Mouse (Mus musculus): Measurements from ENCODE around the gene Gm49510. TPM values are rescaled to one million over a fixed set of nuclear protein-coding genes. Genes with fewer than 3 reads are reported as not detected.
A peak's percentile ranks its signal among the peaks of the same experiment; 100 is the strongest.

Gm49510 gene
- total RNA-seq, 1 experiment from 2014 or later: not detected

- ATAC-seq (replicated peaks; ENCODE audit: low read depth, poor library complexity, severe bottlenecking): peak; percentile 82
These were observed 35.4 kb downstream of the Gm49510 start, which contains the start of gene Nol12 for GRCm38 (mm10) chr15:78934784-78935320. Gene Nol12 (plus strand): TSS chr15:78934933.

GRCm38 (mm10) chr15:78936403-78936802 is 36.9 kb downstream of the Gm49510 start:
- no peak for ATAC-seq (replicated peaks; ENCODE audit: low read depth, poor library complexity, severe bottlenecking)

GRCm38 (mm10) chr15:78937311-78937710 is 37.8 kb downstream of the Gm49510 start:
- no peak for ATAC-seq (replicated peaks; ENCODE audit: low read depth, poor library complexity, severe bottlenecking)

- no peak for ATAC-seq (replicated peaks; ENCODE audit: low read depth, poor library complexity, severe bottlenecking)
These were observed 38.5 kb downstream of the Gm49510 start for GRCm38 (mm10) chr15:78937963-78938362.

- no peak for ATAC-seq (replicated peaks; ENCODE audit: low read depth, poor library complexity, severe bottlenecking)
These were observed 40.9 kb downstream of the Gm49510 start for GRCm38 (mm10) chr15:78940325-78940724.

GRCm38 (mm10) chr15:78942663-78943062 is 43.2 kb downstream of the Gm49510 start:
- peak; percentile 64 for ATAC-seq (replicated peaks; ENCODE audit: low read depth, poor library complexity, severe bottlenecking)

GRCm38 (mm10) chr15:78946232-78946631 is 46.8 kb downstream of the Gm49510 start:
- ATAC-seq (replicated peaks; ENCODE audit: low read depth, poor library complexity, severe bottlenecking): no peak

- peak; percentile 94 for ATAC-seq (replicated peaks; ENCODE audit: low read depth, poor library complexity, severe bottlenecking)
These were observed 48.2 kb downstream of the Gm49510 start, which contains the start of gene Triobp for GRCm38 (mm10) chr15:78947657-78948056. Gene Triobp (plus strand): TSS chr15:78947724.

GRCm38 (mm10) chr15:78948152-78948725 is 48.8 kb downstream of the Gm49510 start:
- no peak for ATAC-seq (replicated peaks; ENCODE audit: low read depth, poor library complexity, severe bottlenecking)

- ATAC-seq (replicated peaks; ENCODE audit: low read depth, poor library complexity, severe bottlenecking): no peak
These were observed 49.4 kb downstream of the Gm49510 start for GRCm38 (mm10) chr15:78948883-78949282.

GRCm38 (mm10) chr15:78955663-78956062 is 56.2 kb downstream of the Gm49510 start:
- ATAC-seq (replicated peaks; ENCODE audit: low read depth, poor library complexity, severe bottlenecking): no peak

GRCm38 (mm10) chr15:78956351-78956750 is 56.9 kb downstream of the Gm49510 start:
- ATAC-seq (replicated peaks; ENCODE audit: low read depth, poor library complexity, severe bottlenecking): no peak

- ATAC-seq (replicated peaks; ENCODE audit: low read depth, poor library complexity, severe bottlenecking): no peak
These were observed 57.6 kb downstream of the Gm49510 start for GRCm38 (mm10) chr15:78957021-78957420.

GRCm38 (mm10) chr15:78959537-78959936 is 60.1 kb downstream of the Gm49510 start:
- no peak for ATAC-seq (replicated peaks; ENCODE audit: low read depth, poor library complexity, severe bottlenecking)

- no peak for ATAC-seq (replicated peaks; ENCODE audit: low read depth, poor library complexity, severe bottlenecking)
These were observed 60.6 kb downstream of the Gm49510 start for GRCm38 (mm10) chr15:78960088-78960487.

- ATAC-seq (replicated peaks; ENCODE audit: low read depth, poor library complexity, severe bottlenecking): peak; percentile 91
These were observed 63.4 kb downstream of the Gm49510 start for GRCm38 (mm10) chr15:78962885-78963284.

Other genes with a start within 250 kb of the Gm49510 start
- gene Elfn2, start 180.9 kb upstream of the Gm49510 start, total RNA-seq (2017): not detected in 2 replicates
- gene Mfng, start 126.2 kb upstream of the Gm49510 start, total RNA-seq (2017): 9.2 and 13.6 TPM in 2 replicates
- gene Card10, start 96.6 kb upstream of the Gm49510 start, total RNA-seq (2017): not detected in 2 replicates
- gene Cdc42ep1, start 57.0 kb upstream of the Gm49510 start, total RNA-seq (2017): not detected in 2 replicates
- gene Lgals2, start 44.1 kb upstream of the Gm49510 start, total RNA-seq (2017): not detected in 2 replicates
- 9.3 and 19.5 TPM in 2 replicates for gene Gga1, start 22.5 kb upstream of the Gm49510 start, total RNA-seq (2017)
- 17.4 and 33.3 TPM in 2 replicates for gene Sh3bp1, start 101 bp downstream of the Gm49510 start, total RNA-seq (2017)
- 4.1 and 9.2 TPM in 2 replicates for gene Pdxp, start 14.3 kb downstream of the Gm49510 start, total RNA-seq (2017)
- 322 and 335 TPM in 2 replicates for gene Lgals1, start 27.1 kb downstream of the Gm49510 start, total RNA-seq (2017)
- gene Nol12, start 35.3 kb downstream of the Gm49510 start, total RNA-seq (2017): 27.8 and 29.7 TPM in 2 replicates
- gene Triobp, start 48.1 kb downstream of the Gm49510 start, total RNA-seq (2017): 25.0 and 35.6 TPM in 2 replicates
- 53.4 and 60.7 TPM in 2 replicates for gene H1f0, start 128.8 kb downstream of the Gm49510 start, total RNA-seq (2017)
- 1.4 and 3.5 TPM in 2 replicates for gene Galr3, start 142.2 kb downstream of the Gm49510 start, total RNA-seq (2017)
- 12.0 and 18.3 TPM in 2 replicates for gene Ankrd54, start 163.2 kb downstream of the Gm49510 start, total RNA-seq (2017)
- gene Eif3l, start 175.5 kb downstream of the Gm49510 start, total RNA-seq (2017): 227 and 237 TPM in 2 replicates
- gene Micall1, start 209.2 kb downstream of the Gm49510 start, total RNA-seq (2017): 2.3 and 2.5 TPM in 2 replicates
- gene Polr2f, start 241.3 kb downstream of the Gm49510 start, total RNA-seq (2017): 72.3 and 128 TPM in 2 replicates
- 0.14 TPM in 1 of 2 replicates, not detected in the other for gene 1700088E04Rik, start 241.6 kb downstream of the Gm49510 start, total RNA-seq (2017)

All from common myeloid progenitor, adult 5-6 weeks (primary cell).